Mouse (Mus musculus) cerebellum, adult 2 months (tissue): ENCODE data around the gene Gm44790.

Experiments used
- CTCF ChIP-seq: fragments of 200-500 bp; IDR thresholded peaks from 2 replicates; pipeline ENCODE4 v1.5.1; 2011; ENCODE audit warnings: low read depth, mild to moderate bottlenecking, control low read depth, low read length, moderate library complexity, borderline replicate concordance; ENCODE audit not compliant: insufficient read depth
- POLR2A ChIP-seq: fragments of 200-500 bp; IDR thresholded peaks from 2 replicates; pipeline ENCODE4 v1.6.1; 2011; ENCODE audit warnings: low read length, control low read depth, borderline replicate concordance; ENCODE audit not compliant: insufficient read depth

DNA sequence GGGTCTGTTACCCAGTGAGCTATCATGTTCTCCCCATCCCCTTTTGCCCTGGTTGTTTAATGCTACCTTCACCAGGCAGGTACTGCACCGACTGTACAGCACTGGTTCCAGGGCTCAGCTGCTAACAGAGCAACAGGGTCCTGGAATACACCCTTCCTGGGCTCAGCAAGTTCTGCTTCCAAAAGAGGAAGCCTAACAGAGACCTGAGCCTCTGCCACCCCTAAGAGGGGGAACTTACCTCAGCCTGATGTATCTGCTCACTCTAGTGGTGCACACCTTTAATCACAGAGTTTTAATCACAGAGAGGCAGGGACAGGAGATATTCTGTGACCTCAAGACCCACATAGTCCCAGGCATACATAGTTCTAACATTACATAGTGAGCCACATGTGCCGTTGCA, 63.5 kb downstream of the Gm44790 start:
- no peak for TF ChIP-seq CTCF
- TF ChIP-seq POLR2A, result no peak
